Mouse (Mus musculus): ENCODE measurements around the gene Liph. TPM values are rescaled to one million over a fixed set of nuclear protein-coding genes. Genes with fewer than 3 reads are reported as not detected.

Liph gene
- 0.27 and 0.96 TPM in 2 replicates for polyA plus RNA-seq (2014; fragmentation: Nextera tagmentation; extraction: Ambion mirVana)

DNA sequence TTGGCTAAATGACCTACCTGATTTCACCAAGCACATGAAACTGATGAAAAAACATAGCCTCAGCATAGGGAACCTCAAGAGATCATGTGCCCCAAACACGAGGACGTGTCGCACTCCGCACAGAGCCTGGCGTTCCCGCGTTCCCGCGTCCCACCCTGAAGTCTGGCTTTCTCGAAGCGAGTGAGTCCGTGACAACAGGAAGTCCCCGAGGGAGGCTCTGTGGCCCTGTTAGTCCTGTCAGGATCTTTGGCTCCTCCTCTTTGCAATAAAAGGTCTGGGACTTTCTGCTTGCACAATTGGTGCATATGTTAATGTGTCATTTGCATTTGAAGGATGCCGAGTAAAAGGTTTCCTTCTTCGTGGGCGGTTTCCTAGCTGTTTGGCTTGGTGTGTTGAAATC lies at the start of gene Liph:
Liph (minus strand) TSS at position 360 of the 400 bp plus-strand sequence.
- 19% methylated on average over 16 of the region's 16 CpGs for WGBS (ENCODE audit: insufficient replicate concordance)
- peak within 1 kb of the TSS; percentile 70; the same call in 1 of the 2 replicates for H3K27ac ChIP-seq (ENCODE audit: low read depth, low read length)
- no peaks in the 10 kb centered on the region for H3K9me3 ChIP-seq (replicated peaks; ENCODE audit: control insufficient read depth, low read length)
- peaks cover 11% of the 10 kb centered on the region; the same call in 1 of the 2 replicates for H3K4me1 ChIP-seq (ENCODE audit: control insufficient read depth, insufficient read depth, low read length)
- H3K4me2 ChIP-seq, result peak within 1 kb of the TSS; percentile 57
- H3K36me3 ChIP-seq (ENCODE audit: control insufficient read depth, insufficient read depth, low read length), result no peaks in the 10 kb centered on the region
- ATAC-seq (replicated peaks; ENCODE audit: insufficient number of reproducible peaks, low FRiP score, low TSS enrichment), result 0 out of 2 replicates have a peak, but pooled peaks have one; percentile 55
- 0 out of 2 replicates have a peak, but pooled peaks cover 2% of the 10 kb centered on the region for H3K27me3 ChIP-seq (ENCODE audit: control insufficient read depth, insufficient read depth, low read length)
- H3K9ac ChIP-seq (ENCODE audit: low read depth, low read length), result no peak within 1 kb of the TSS
- peak within 1 kb of the TSS; percentile 12; the same call in 1 of the 2 replicates for H3K4me3 ChIP-seq (ENCODE audit: low read depth, low read length)

DNA sequence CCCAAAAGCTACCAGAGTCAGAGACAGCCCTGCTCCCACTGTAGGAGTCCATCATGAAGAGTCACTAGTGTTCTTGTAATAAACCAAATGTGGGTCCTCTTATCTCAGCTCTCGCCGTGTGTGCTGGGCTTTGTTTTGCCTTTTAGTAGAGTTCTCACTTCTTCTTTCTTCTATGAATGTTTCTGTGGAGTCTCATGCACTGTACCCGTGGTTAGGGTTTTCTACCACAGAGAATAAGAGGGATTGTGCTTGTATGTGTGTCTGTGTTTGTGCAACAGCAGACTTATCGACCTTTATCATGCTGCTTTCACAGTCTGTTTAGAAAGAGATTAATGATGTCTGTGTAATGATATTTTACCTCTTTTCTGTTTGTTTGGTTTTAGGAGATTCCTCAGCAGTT lies 48.4 kb upstream of the Liph start:
- Histone ChIP-seq H3K36me3 (ENCODE audit: control insufficient read depth, insufficient read depth, low read length) (peaks cover 12% of the 10 kb centered on the region), H3K4me3 (ENCODE audit: low read depth, low read length) (no peak overlapping the region), H3K9me3 (replicated peaks; ENCODE audit: control insufficient read depth, low read length) (no peaks in the 10 kb centered on the region), H3K9ac (ENCODE audit: low read depth, low read length) (no peak overlapping the region), H3K4me1 (ENCODE audit: control insufficient read depth, insufficient read depth, low read length) (no peaks in the 10 kb centered on the region), H3K4me2 (no peak overlapping the region), H3K27ac (ENCODE audit: low read depth, low read length) (no peak overlapping the region), H3K27me3 (ENCODE audit: control insufficient read depth, insufficient read depth, low read length) (no peaks in the 10 kb centered on the region)
- no peak for ATAC-seq (replicated peaks; ENCODE audit: insufficient number of reproducible peaks, low FRiP score, low TSS enrichment)
- 89% methylated on average over 4 of the region's 4 CpGs for WGBS (ENCODE audit: insufficient replicate concordance)

DNA sequence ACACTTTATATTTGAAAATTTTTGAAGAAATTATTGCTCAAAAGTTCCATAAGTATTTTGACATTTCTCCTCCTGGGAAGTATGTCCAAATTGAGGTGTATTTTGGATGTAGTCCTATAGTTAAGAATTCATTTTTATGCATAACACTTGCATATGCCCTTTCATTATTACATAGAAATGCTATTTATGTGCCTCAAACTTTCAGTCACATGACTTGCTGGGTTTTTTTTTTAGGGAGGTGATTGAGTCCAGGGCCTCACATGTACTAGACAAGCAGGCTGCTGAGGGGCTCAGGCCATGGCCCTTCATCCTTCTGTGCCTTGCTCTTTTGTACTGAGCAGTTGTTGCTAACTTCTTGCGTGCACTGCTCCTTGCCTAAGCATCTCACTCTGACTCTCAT lies 44.5 kb upstream of the Liph start:
- WGBS (ENCODE audit: insufficient replicate concordance), result 90% methylated on average over 1 of the region's 1 CpGs
- H3K36me3 ChIP-seq (ENCODE audit: control insufficient read depth, insufficient read depth, low read length), result peaks cover 14% of the 10 kb centered on the region
- H3K27ac ChIP-seq (ENCODE audit: low read depth, low read length), result no peak overlapping the region
- no peak for ATAC-seq (replicated peaks; ENCODE audit: insufficient number of reproducible peaks, low FRiP score, low TSS enrichment)
- no peaks in the 10 kb centered on the region for H3K27me3 ChIP-seq (ENCODE audit: control insufficient read depth, insufficient read depth, low read length)
- H3K9ac ChIP-seq (ENCODE audit: low read depth, low read length), result no peak overlapping the region
- no peak overlapping the region for H3K4me3 ChIP-seq (ENCODE audit: low read depth, low read length)
- no peaks in the 10 kb centered on the region for H3K9me3 ChIP-seq (replicated peaks; ENCODE audit: control insufficient read depth, low read length)
- H3K4me2 ChIP-seq, result no peak overlapping the region
- H3K4me1 ChIP-seq (ENCODE audit: control insufficient read depth, insufficient read depth, low read length), result no peaks in the 10 kb centered on the region

DNA sequence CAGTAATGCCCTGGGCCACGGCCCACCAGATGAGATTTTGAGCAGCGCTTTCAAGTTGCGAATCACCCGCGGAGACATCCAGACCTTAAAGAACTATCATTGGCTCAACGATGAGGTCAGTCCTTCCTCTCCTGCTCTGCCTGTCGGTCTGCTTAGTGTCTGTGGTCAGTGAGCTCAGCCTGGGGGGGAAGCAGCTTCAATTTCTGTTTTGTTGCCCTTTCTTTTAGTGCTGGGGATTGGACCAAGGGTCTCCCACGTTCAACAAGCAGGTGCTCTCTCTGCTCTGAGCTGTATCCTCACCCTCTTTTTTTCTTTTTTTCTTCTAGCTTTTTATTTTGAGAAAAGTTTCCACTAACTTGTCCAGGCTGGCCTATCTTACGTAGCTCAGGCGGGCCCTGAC lies 43.1 kb upstream of the Liph start:
- no peak overlapping the region for H3K4me3 ChIP-seq (ENCODE audit: low read depth, low read length)
- H3K4me1 ChIP-seq (ENCODE audit: control insufficient read depth, insufficient read depth, low read length), result no peaks in the 10 kb centered on the region
- H3K27me3 ChIP-seq (ENCODE audit: control insufficient read depth, insufficient read depth, low read length), result no peaks in the 10 kb centered on the region
- no peak overlapping the region for H3K9ac ChIP-seq (ENCODE audit: low read depth, low read length)
- no peak for ATAC-seq (replicated peaks; ENCODE audit: insufficient number of reproducible peaks, low FRiP score, low TSS enrichment)
- no peak overlapping the region for H3K4me2 ChIP-seq
- no peaks in the 10 kb centered on the region for H3K9me3 ChIP-seq (replicated peaks; ENCODE audit: control insufficient read depth, low read length)
- no peak overlapping the region for H3K27ac ChIP-seq (ENCODE audit: low read depth, low read length)
- 0 out of 2 replicates have a peak, but pooled peaks cover 6% of the 10 kb centered on the region for H3K36me3 ChIP-seq (ENCODE audit: control insufficient read depth, insufficient read depth, low read length)
- 85% methylated on average over 10 of the region's 10 CpGs for WGBS (ENCODE audit: insufficient replicate concordance)

DNA sequence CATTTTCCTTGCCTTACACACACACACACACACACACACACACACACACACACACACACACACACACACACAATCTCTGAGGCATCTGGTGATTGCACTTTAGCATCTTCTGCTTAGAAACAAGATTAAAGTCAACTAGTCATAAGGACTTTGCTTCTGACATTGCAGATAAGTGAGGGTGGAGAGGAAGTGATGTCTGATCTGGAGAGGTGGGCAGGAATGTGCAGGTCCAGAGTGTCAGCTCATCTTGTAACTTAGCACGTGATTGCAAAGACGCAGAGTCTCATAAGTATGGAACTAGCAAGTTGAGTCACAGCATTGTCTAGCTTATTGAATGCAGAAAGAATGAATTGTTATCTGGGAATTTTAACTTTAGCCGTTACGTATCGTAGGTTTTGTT lies 32.0 kb upstream of the Liph start:
- ATAC-seq (replicated peaks; ENCODE audit: insufficient number of reproducible peaks, low FRiP score, low TSS enrichment), result no peak

DNA sequence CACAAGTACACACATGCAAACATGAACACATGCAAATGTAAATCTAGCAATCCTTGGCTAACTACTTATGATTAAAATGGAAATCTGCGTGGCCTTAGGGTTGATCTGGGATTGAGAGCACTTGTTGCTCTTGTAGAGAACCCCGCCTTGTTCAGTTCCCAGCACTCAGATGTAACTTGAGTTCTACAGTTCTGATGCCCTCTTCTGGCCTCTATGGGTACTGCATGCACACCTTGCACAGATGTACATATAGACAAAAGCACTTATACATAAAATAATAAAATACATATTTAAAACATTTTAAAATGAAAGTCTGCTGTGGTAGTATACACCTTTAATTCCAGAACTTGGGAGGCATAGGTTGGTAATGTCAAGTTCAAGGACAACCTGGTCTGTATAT lies 26.7 kb upstream of the Liph start:
- no peak overlapping the region for H3K27ac ChIP-seq (ENCODE audit: low read depth, low read length)
- no peaks in the 10 kb centered on the region for H3K27me3 ChIP-seq (ENCODE audit: control insufficient read depth, insufficient read depth, low read length)
- no peaks in the 10 kb centered on the region for H3K4me1 ChIP-seq (ENCODE audit: control insufficient read depth, insufficient read depth, low read length)
- H3K4me3 ChIP-seq (ENCODE audit: low read depth, low read length), result no peak overlapping the region
- ATAC-seq (replicated peaks; ENCODE audit: insufficient number of reproducible peaks, low FRiP score, low TSS enrichment), result no peak
- no peak overlapping the region for H3K4me2 ChIP-seq
- H3K36me3 ChIP-seq (ENCODE audit: control insufficient read depth, insufficient read depth, low read length), result peaks cover 21% of the 10 kb centered on the region
- peaks cover 3% of the 10 kb centered on the region for H3K9me3 ChIP-seq (replicated peaks; ENCODE audit: control insufficient read depth, low read length)
- 97% methylated on average over 2 of the region's 2 CpGs for WGBS (ENCODE audit: insufficient replicate concordance)
- no peak overlapping the region for H3K9ac ChIP-seq (ENCODE audit: low read depth, low read length)

More for the DNA sequence above, 32.0 kb upstream of the Liph start:
- peaks cover 25% of the 10 kb centered on the region for H3K36me3 ChIP-seq (ENCODE audit: control insufficient read depth, insufficient read depth, low read length)
- no peaks in the 10 kb centered on the region for H3K4me1 ChIP-seq (ENCODE audit: control insufficient read depth, insufficient read depth, low read length)
- 86% methylated on average over 5 of the region's 5 CpGs for WGBS (ENCODE audit: insufficient replicate concordance)
- H3K27me3 ChIP-seq (ENCODE audit: control insufficient read depth, insufficient read depth, low read length), result no peaks in the 10 kb centered on the region
- no peak overlapping the region for H3K4me3 ChIP-seq (ENCODE audit: low read depth, low read length)
- H3K9me3 ChIP-seq (replicated peaks; ENCODE audit: control insufficient read depth, low read length), result no peaks in the 10 kb centered on the region
- no peak overlapping the region for H3K27ac ChIP-seq (ENCODE audit: low read depth, low read length)
- no peak overlapping the region for H3K9ac ChIP-seq (ENCODE audit: low read depth, low read length)
- no peak overlapping the region for H3K4me2 ChIP-seq

DNA sequence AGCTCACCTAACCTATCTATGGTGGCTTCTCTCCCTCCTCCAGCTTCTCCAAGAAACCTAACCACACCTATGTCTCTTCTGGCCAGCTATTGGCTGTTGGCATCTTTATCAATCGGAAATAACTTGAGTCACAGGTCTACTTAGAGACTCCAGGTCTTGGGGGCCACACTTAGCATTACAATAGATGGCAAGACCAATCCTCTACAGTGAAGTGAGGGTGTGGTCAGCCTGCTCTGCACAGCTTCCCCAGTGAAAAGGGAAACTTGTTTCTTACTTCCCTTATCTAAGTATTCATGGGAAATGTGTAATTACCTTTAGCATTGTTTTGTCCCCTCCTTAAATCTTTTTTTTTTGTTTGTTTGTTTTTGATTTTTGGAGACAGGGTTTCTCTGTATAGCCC lies 20.1 kb upstream of the Liph start:
- Histone ChIP-seq H3K27ac (ENCODE audit: low read depth, low read length) (no peak overlapping the region), H3K4me1 (ENCODE audit: control insufficient read depth, insufficient read depth, low read length) (no peaks in the 10 kb centered on the region), H3K4me2 (no peak overlapping the region), H3K9ac (ENCODE audit: low read depth, low read length) (no peak overlapping the region), H3K36me3 (ENCODE audit: control insufficient read depth, insufficient read depth, low read length) (peaks cover 14% of the 10 kb centered on the region), H3K27me3 (ENCODE audit: control insufficient read depth, insufficient read depth, low read length) (no peaks in the 10 kb centered on the region), H3K4me3 (ENCODE audit: low read depth, low read length) (no peak overlapping the region), H3K9me3 (replicated peaks; ENCODE audit: control insufficient read depth, low read length) (no peaks in the 10 kb centered on the region)
- WGBS (ENCODE audit: insufficient replicate concordance), result 85% methylated on average over 1 of the region's 1 CpGs
- ATAC-seq (replicated peaks; ENCODE audit: insufficient number of reproducible peaks, low FRiP score, low TSS enrichment), result no peak

DNA sequence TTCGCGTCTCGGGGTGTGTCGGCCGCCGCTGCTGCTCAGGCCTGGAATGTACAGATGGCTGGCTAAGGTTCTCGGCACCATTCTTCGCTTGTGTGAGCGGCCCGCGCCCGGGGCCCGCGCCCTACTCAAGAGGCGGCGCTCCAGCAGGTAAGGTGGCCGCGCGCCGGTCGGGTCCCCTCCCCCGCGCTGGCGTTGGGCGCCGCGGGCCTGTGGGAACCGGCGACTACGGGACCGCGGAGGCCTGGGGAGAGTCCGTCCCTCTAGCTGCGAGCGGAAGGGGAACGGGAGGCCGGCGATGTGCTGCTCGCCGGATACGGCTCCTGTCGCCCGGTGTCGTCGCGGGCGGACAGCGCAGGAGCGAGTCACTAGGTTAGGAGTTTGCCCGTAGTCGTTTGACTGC lies 14.1 kb upstream of the Liph start:
- Histone ChIP-seq H3K4me1 (ENCODE audit: control insufficient read depth, insufficient read depth, low read length) (peaks cover 3% of the 10 kb centered on the region), H3K27ac (ENCODE audit: low read depth, low read length) (peak overlapping the region; percentile 76), H3K9ac (ENCODE audit: low read depth, low read length) (peak overlapping the region; percentile 94), H3K27me3 (ENCODE audit: control insufficient read depth, insufficient read depth, low read length) (no peaks in the 10 kb centered on the region), H3K36me3 (ENCODE audit: control insufficient read depth, insufficient read depth, low read length) (no peaks in the 10 kb centered on the region), H3K4me3 (ENCODE audit: low read depth, low read length) (peak overlapping the region; percentile 98), H3K9me3 (replicated peaks; ENCODE audit: control insufficient read depth, low read length) (no peaks in the 10 kb centered on the region), H3K4me2 (peak overlapping the region; percentile 86)
- 0% methylated on average over 38 of the region's 51 CpGs for WGBS (ENCODE audit: insufficient replicate concordance)
- peak; percentile 70 for ATAC-seq (replicated peaks; ENCODE audit: insufficient number of reproducible peaks, low FRiP score, low TSS enrichment)

DNA sequence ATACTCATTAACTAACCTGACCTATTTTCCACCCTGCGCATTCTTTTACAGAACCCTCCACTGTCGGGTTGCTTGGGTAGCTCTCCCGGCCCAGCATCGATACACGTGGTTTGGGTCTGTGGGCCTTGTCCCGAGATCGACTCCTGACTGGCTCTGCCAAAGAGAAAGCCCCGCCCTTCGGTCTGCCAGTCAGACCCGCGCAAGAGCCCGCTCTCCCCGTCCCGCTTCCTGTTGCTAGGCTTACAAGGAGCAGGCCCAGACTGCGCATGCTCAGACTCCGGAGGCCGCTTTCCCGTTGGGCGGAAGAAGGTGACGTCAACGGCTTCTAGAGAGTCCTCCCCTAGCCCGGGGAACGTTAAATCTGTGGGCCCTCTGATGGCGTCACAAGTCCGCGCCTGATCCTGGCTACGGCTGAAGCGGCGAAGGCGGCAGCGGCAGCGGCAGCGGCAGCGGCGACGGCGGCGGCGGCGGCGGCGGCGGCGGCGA lies 13.7 kb upstream of the Liph start, which contains the start of gene Senp2:
Senp2 (plus strand) TSS at position 386 of the 486 bp plus-strand sequence.
- 0% methylated on average over 45 of the region's 45 CpGs for WGBS (ENCODE audit: insufficient replicate concordance)
- peak within 1 kb of the TSS; percentile 76 for H3K27ac ChIP-seq (ENCODE audit: low read depth, low read length)

More for the DNA sequence above, 13.7 kb upstream of the Liph start, which contains the start of gene Senp2:
- Histone ChIP-seq H3K27me3 (ENCODE audit: control insufficient read depth, insufficient read depth, low read length) (no peaks in the 10 kb centered on the region), H3K4me1 (ENCODE audit: control insufficient read depth, insufficient read depth, low read length) (peaks cover 3% of the 10 kb centered on the region), H3K4me2 (peak within 1 kb of the TSS; percentile 86), H3K4me3 (ENCODE audit: low read depth, low read length) (peak within 1 kb of the TSS; percentile 98), H3K36me3 (ENCODE audit: control insufficient read depth, insufficient read depth, low read length) (no peaks in the 10 kb centered on the region), H3K9me3 (replicated peaks; ENCODE audit: control insufficient read depth, low read length) (no peaks in the 10 kb centered on the region), H3K9ac (ENCODE audit: low read depth, low read length) (peak within 1 kb of the TSS; percentile 94)
- ATAC-seq (replicated peaks; ENCODE audit: insufficient number of reproducible peaks, low FRiP score, low TSS enrichment), result peak; percentile 98

All from heart, embryonic 11.5 days (tissue).